Mouse (Mus musculus): ENCODE measurements at regions not wholly inside any gene's neighbourhood (a gene's known extent, or its start where the extent isn't known, plus 50 kb on each side); places are given as distances from the start of the nearest gene placed in this dataset.

GRCm38 (mm10) chr13:83997599-83998369 lies 224.3 kb upstream of the Tmem161b start:
- DNase-seq (ENCODE audit: low spot score in 2 of 2): no peak

- DNase-seq (ENCODE audit: low spot score in 2 of 2): no peak
Measured at GRCm38 (mm10) chr13:84021771-84022170, 200.3 kb upstream of the Tmem161b start.

- DNase-seq (ENCODE audit: low spot score in 2 of 2): no peak
Measured at GRCm38 (mm10) chr13:84023021-84023420, 199.1 kb upstream of the Tmem161b start.

GRCm38 (mm10) chr13:84023637-84024036 lies 198.5 kb upstream of the Tmem161b start:
- DNase-seq (ENCODE audit: low spot score in 2 of 2): no peak

- DNase-seq (ENCODE audit: low spot score in 2 of 2): no peak
Measured at GRCm38 (mm10) chr13:84025348-84025747, 196.7 kb upstream of the Tmem161b start.

- no peak for DNase-seq (ENCODE audit: low spot score in 2 of 2)
Measured at GRCm38 (mm10) chr13:84047736-84048135, 174.4 kb upstream of the Tmem161b start.

- no peak for DNase-seq (ENCODE audit: low spot score in 2 of 2)
Measured at GRCm38 (mm10) chr13:84052221-84052620, 169.9 kb upstream of the Tmem161b start.

GRCm38 (mm10) chr13:84054956-84055355 lies 167.1 kb upstream of the Tmem161b start:
- no peak for DNase-seq (ENCODE audit: low spot score in 2 of 2)

GRCm38 (mm10) chr13:84055576-84055975 lies 166.5 kb upstream of the Tmem161b start:
- DNase-seq (ENCODE audit: low spot score in 2 of 2): no peak

GRCm38 (mm10) chr13:84056451-84056850 lies 165.6 kb upstream of the Tmem161b start:
- no peak for DNase-seq (ENCODE audit: low spot score in 2 of 2)

GRCm38 (mm10) chr13:84056998-84057397 lies 165.1 kb upstream of the Tmem161b start:
- DNase-seq (ENCODE audit: low spot score in 2 of 2): no peak

GRCm38 (mm10) chr13:84057456-84057855 lies 164.6 kb upstream of the Tmem161b start:
- no peak for DNase-seq (ENCODE audit: low spot score in 2 of 2)

- no peak for DNase-seq (ENCODE audit: low spot score in 2 of 2)
Measured at GRCm38 (mm10) chr13:84058251-84058650, 163.8 kb upstream of the Tmem161b start.

- no peak for DNase-seq (ENCODE audit: low spot score in 2 of 2)
Measured at GRCm38 (mm10) chr13:84059031-84059651, 163.0 kb upstream of the Tmem161b start.

GRCm38 (mm10) chr13:84059661-84060452 lies 162.2 kb upstream of the Tmem161b start:
- DNase-seq (ENCODE audit: low spot score in 2 of 2): no peak

- no peak for DNase-seq (ENCODE audit: low spot score in 2 of 2)
Measured at GRCm38 (mm10) chr13:84060453-84060834, 161.7 kb upstream of the Tmem161b start.

GRCm38 (mm10) chr13:84060906-84061305 lies 161.2 kb upstream of the Tmem161b start:
- DNase-seq (ENCODE audit: low spot score in 2 of 2): no peak

- no peak for DNase-seq (ENCODE audit: low spot score in 2 of 2)
Measured at GRCm38 (mm10) chr13:84061820-84062480, 160.1 kb upstream of the Tmem161b start.

- DNase-seq (ENCODE audit: low spot score in 2 of 2): no peak
Measured at GRCm38 (mm10) chr13:84062616-84063015, 159.5 kb upstream of the Tmem161b start.

- no peak for DNase-seq (ENCODE audit: low spot score in 2 of 2)
Measured at GRCm38 (mm10) chr13:84063406-84063805, 158.7 kb upstream of the Tmem161b start.

- DNase-seq (ENCODE audit: low spot score in 2 of 2): no peak
Measured at GRCm38 (mm10) chr13:84064291-84064940, 157.7 kb upstream of the Tmem161b start.
